Mouse (Mus musculus): ENCODE results near the gene Fam19a1.

Gene Fam19a1

GRCm38 (mm10) chr6:96254815-96255214, 141.9 kb downstream of the Fam19a1 start:
- DNase-seq (ENCODE audit: low spot score in 2 of 2), result no peak

- no peak for DNase-seq (ENCODE audit: low spot score in 2 of 2)
These were observed 145.7 kb downstream of the Fam19a1 start for GRCm38 (mm10) chr6:96258651-96259050.

GRCm38 (mm10) chr6:96266456-96266855, 153.5 kb downstream of the Fam19a1 start:
- DNase-seq (ENCODE audit: low spot score in 2 of 2), result no peak

GRCm38 (mm10) chr6:96268788-96269187, 155.8 kb downstream of the Fam19a1 start:
- no peak for DNase-seq (ENCODE audit: low spot score in 2 of 2)

GRCm38 (mm10) chr6:96270436-96270835, 157.5 kb downstream of the Fam19a1 start:
- DNase-seq (ENCODE audit: low spot score in 2 of 2), result no peak

- DNase-seq (ENCODE audit: low spot score in 2 of 2), result no peak
These were observed 170.8 kb downstream of the Fam19a1 start for GRCm38 (mm10) chr6:96283731-96284130.

GRCm38 (mm10) chr6:96284590-96284989, 171.6 kb downstream of the Fam19a1 start:
- no peak for DNase-seq (ENCODE audit: low spot score in 2 of 2)

GRCm38 (mm10) chr6:96286276-96286675, 173.3 kb downstream of the Fam19a1 start:
- DNase-seq (ENCODE audit: low spot score in 2 of 2), result no peak

- no peak for DNase-seq (ENCODE audit: low spot score in 2 of 2)
These were observed 174.4 kb downstream of the Fam19a1 start for GRCm38 (mm10) chr6:96287377-96287776.

- no peak for DNase-seq (ENCODE audit: low spot score in 2 of 2)
These were observed 176.7 kb downstream of the Fam19a1 start for GRCm38 (mm10) chr6:96289672-96290071.

GRCm38 (mm10) chr6:96347491-96347890, 234.5 kb downstream of the Fam19a1 start:
- no peak for DNase-seq (ENCODE audit: low spot score in 2 of 2)

GRCm38 (mm10) chr6:96349446-96350025, 236.6 kb downstream of the Fam19a1 start:
- DNase-seq (ENCODE audit: low spot score in 2 of 2), result peak; percentile 24 to 46

GRCm38 (mm10) chr6:96369544-96369943, 256.6 kb downstream of the Fam19a1 start:
- no peak for DNase-seq (ENCODE audit: low spot score in 2 of 2)

- DNase-seq (ENCODE audit: low spot score in 2 of 2), result no peak
These were observed 259.9 kb downstream of the Fam19a1 start for GRCm38 (mm10) chr6:96372848-96373247.

GRCm38 (mm10) chr6:96373274-96373673, 260.3 kb downstream of the Fam19a1 start:
- no peak for DNase-seq (ENCODE audit: low spot score in 2 of 2)

GRCm38 (mm10) chr6:96376773-96377172, 263.8 kb downstream of the Fam19a1 start:
- DNase-seq (ENCODE audit: low spot score in 2 of 2), result no peak

- DNase-seq (ENCODE audit: low spot score in 2 of 2), result no peak
These were observed 266.3 kb downstream of the Fam19a1 start for GRCm38 (mm10) chr6:96379229-96379628.

GRCm38 (mm10) chr6:96384441-96384840, 271.5 kb downstream of the Fam19a1 start:
- no peak for DNase-seq (ENCODE audit: low spot score in 2 of 2)

- DNase-seq (ENCODE audit: low spot score in 2 of 2), result no peak
These were observed 305.9 kb downstream of the Fam19a1 start for GRCm38 (mm10) chr6:96418866-96419265.

- DNase-seq (ENCODE audit: low spot score in 2 of 2), result no peak
These were observed 306.9 kb downstream of the Fam19a1 start for GRCm38 (mm10) chr6:96419704-96420382.

- no peak for DNase-seq (ENCODE audit: low spot score in 2 of 2)
These were observed 307.6 kb downstream of the Fam19a1 start for GRCm38 (mm10) chr6:96420515-96420914.

GRCm38 (mm10) chr6:96429390-96429789, 316.4 kb downstream of the Fam19a1 start:
- no peak for DNase-seq (ENCODE audit: low spot score in 2 of 2)

GRCm38 (mm10) chr6:96432397-96432796, 319.4 kb downstream of the Fam19a1 start:
- no peak for DNase-seq (ENCODE audit: low spot score in 2 of 2)

GRCm38 (mm10) chr6:96433896-96434295, 320.9 kb downstream of the Fam19a1 start:
- DNase-seq (ENCODE audit: low spot score in 2 of 2), result no peak
